Mouse (Mus musculus): ENCODE measurements at regions not wholly inside any gene's neighbourhood (a gene's known extent, or its start where the extent isn't known, plus 50 kb on each side); places are given as distances from the start of the nearest gene placed in this dataset.
"Not testable (repeated sequence)": the region's sequence is repeated elsewhere in the genome, so short reads cannot be mapped to it uniquely, and the experiment has no call there.

DNA sequence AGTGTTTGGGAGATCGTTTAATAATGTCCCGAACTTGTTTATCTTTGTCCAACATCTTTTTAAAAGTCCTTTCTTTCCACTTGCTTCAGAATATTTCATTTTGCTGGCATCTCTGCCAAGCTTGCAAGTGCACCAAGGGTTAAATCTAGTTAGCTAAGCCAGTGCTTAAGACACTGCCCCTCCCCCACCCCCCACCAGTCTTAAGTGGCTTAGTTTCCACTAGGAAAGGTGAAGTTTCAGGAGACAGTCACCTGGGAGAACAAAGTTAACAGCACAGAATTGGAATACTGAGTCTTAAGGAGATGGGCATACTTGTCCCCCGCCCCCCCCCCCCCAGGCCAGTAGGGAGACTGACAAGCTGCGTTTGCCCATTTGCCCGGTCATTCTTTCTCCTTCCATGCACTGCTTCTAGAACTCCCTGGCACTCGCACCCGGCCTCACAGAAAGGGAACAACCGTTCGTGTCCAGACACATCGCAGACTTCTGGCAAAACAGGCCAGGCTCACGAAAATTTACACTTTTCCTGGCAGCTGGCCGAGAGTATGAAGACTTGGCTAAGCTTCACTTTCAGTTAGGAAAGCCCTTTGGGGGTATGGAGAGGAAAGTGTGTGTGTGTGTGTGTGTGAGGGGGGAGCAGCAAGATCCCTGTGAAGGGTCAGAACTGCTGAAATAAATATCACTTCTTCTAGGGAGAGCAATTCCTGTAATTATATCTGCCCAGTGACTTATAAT, 219.2 kb downstream of the Bcl11a start:
- DNase-seq (ENCODE audit: low spot score): no peak

DNA sequence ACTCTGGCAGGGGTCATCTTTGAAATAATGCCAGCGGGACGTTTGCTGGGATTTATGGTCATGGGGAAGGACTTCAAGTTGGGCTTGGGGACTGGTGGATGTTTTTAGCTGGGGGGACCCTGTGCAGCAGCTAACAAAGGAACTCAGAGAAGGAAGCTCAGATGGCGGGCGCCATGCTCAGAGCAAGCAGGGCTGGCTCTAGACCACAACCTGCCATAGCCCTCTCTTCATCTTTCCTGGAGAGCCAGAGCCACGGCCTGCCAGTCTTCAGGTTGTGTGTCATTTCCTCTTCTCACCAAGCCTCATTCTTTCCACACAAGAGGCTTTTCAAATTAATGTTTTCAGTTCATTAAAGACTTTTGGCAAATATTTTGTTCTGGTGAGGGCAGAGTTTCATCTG, 219.9 kb downstream of the Bcl11a start:
- DNase-seq (ENCODE audit: low spot score): no peak

DNA sequence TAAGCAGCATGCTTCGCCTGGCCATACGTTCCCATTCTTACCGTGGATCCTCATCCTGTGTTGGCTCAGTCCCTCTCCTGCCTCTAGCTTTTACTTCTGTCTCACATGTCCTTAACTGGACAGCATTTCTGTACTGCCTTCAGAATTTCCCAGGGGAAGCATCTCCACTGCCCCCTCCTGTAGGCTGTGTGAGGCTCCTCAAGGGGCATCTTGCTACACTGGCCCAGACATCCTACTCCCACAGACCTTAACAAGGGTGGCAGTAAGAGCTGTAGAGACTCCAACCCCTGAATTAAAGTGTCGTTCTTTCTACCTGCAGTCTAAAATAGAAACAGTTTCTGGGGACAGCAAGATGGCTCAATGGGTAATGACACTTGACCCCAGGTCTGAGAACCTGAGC, 222.5 kb downstream of the Bcl11a start:
- DNase-seq (ENCODE audit: low spot score): no peak

DNA sequence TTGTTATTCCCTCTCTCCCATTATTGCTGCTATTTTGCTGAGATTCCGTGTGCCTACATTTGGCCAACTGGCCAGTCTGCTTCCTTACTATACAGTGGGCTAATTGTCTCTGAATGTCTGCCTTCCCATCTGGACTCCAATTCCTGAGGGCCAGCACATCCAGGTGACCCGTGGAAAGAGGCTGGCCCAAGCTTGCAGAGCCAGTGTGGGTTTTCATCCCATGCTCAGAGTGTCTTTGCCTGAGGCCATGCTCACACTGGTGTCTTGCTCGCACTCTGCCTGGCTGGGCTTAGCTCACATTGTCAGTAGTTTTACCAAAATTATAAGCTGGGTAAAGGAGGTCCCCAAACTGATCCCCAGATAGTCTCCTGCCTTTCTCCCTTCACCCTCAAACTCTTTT, 223.3 kb downstream of the Bcl11a start:
- DNase-seq (ENCODE audit: low spot score): no peak

DNA sequence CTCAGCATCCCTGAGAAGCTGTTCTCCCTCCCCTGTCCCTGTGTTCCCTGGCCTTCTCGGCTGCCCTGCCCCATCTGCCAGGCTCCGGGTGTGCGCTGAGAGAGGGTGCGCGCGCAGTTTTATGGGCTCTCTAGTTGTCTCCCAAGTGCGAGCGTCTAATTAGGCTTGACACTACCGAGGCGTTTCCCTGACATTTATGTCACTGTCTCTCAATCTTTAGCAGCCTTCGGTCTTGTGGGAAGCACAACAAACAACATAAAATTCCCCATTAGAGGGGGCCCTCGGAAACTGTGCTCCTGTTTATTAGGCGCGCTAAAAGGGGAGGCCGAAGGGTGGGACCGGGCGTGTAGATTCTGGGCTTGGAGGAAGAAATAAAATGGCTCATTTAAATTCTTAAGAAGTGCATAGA, 227.3 kb downstream of the Bcl11a start:
- DNase-seq (ENCODE audit: low spot score): peak; percentile 14

DNA sequence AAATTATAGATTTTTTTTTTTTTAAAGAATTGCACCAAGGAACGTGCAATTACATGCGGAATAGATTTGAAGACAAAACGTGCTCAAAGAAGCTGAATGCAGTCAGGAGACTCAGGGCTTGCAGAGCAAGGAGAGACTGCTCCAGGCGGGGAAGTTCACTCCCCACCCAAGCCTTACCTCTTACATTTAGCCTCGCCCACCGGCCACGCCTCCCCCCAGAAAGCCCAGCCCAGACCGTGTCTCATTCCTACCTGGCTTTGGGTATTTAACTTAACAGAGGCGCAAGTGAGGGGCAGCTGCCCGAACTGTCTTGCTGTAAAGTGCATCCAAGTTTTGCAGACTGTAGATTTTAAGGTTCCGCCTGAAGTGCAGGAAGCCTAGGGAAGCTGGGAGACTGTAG, 227.8 kb downstream of the Bcl11a start:
- DNase-seq (ENCODE audit: low spot score): peak; percentile 23

DNA sequence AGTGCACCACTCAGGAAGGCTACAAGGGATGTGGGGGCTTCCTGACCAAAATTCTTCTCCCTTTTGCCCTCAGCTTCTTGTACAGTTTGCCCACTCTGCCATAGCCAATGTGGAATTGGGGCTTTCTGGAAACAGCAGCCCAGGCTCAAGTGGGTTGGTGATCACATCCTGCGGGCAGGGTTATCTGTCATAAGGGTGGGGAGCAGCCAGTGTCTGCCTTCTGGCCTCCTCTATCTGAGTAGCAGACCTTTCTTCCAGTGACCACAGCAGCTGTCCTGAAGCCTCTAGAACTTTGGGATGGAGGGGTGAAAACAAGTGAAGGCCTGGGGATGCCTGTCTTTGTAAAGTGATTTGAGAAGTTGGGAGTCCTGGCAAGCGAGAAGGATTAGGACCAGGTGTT, 228.2 kb downstream of the Bcl11a start:
- DNase-seq (ENCODE audit: low spot score): no peak

DNA sequence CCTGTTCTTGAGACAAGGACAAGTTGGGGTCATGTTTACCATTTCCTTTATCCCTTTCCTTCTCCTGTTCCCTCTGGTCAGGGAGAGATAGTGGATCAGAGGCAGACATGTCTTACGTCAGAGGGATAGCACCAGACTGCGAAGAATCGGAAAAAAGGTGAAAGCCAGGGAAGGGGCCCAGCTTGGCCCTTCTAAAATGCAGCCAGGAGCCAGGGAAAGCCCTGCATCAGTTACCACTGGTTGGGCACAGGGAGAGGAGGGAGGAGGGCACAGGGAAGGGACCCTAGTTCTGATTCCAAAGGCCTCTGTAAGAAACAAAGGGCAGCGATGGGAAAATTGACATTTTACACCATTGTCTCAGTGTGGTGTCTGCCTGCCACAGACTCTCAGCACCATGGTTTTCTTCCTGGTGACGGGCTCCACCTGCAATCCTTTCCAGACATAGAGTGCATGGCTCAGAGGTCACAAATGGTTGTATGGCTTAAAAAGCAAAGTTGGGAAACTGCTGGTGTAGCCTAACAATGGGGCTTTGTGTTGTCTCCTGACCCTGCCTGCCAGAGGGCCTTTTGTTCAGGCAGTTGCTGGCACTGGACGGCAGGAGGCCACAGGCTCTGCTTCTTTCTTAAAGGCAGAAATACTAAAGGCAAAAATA, 229.9 kb downstream of the Bcl11a start:
- DNase-seq (ENCODE audit: low spot score): no peak

DNA sequence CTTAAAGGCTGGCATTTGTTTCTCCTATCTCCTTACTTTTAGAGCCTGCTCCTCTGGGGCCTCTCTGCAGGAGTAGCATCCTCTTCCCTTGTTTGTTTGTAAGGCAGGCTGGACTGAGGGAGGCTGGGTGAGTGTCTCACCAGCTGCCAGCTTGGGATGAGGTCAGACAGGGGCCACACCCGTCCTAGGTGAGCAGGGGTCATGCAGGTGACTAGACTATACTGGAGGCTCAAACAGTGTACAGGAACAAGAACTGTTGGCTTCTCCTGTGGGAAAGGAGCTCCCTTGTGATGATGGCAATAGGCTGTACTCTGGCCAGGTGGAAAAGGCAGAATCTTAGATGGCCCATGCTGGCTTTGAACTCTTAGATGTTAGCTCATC, 230.4 kb downstream of the Bcl11a start:
- no peak for DNase-seq (ENCODE audit: low spot score)

DNA sequence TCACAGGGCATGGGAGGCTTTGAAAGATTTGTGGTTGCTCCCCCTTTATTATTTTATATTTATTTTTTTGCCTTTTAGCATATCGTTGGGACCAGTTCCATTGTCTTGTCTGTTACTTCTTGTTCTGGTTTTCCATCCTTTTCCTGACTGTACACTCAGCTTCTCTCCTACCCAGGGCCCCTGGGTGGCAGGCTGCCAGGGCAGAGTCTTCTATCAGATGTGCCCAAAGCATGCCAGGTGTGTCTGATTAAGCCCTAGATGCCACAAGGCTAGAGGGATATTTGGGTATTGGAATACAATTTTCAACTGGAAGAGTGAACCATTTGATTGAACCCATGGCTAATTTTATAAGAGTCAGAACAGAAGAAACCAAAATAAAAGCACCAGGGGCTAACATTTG, 236.2 kb downstream of the Bcl11a start:
- DNase-seq (ENCODE audit: low spot score): no peak

DNA sequence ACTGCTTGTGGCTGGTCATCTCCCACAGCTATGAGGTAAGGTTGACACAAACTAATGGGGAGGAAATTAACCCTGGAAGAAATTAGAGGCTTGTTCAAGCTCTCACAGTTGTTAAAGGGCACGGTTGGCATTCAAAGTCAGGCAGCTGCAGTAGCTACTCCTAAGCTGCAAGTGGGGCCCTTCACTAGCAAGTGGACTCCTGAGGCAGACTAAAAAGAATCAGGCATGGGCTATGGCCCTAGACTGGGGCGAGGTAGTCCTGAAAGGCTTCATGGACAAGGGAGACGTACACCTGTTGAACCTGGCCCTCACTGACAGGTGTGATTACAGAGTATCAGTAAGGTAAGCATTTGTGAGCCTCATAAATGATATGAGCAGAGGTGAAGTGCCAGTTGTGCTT, 237.7 kb downstream of the Bcl11a start:
- no peak for DNase-seq (ENCODE audit: low spot score)

DNA sequence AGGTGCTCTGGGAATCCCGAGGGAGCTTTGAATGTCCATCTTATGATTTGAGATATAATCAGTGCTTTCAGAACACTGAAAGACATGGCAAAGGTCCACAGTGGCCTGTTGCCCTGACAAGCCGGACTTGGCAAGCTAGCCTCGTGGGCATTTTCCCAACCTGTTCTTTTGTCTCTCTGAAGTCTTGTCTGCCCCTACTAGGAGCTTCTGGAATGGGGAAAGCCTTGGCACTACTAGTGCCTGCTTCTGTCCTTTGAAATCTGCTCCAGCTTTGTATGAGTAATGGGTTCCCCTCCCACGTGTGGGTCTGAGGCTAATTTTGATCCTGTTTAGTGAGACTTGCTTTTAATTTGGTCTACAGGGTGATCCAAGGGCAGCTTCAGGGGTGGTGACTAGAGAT, 238.3 kb downstream of the Bcl11a start:
- DNase-seq (ENCODE audit: low spot score): no peak

DNA sequence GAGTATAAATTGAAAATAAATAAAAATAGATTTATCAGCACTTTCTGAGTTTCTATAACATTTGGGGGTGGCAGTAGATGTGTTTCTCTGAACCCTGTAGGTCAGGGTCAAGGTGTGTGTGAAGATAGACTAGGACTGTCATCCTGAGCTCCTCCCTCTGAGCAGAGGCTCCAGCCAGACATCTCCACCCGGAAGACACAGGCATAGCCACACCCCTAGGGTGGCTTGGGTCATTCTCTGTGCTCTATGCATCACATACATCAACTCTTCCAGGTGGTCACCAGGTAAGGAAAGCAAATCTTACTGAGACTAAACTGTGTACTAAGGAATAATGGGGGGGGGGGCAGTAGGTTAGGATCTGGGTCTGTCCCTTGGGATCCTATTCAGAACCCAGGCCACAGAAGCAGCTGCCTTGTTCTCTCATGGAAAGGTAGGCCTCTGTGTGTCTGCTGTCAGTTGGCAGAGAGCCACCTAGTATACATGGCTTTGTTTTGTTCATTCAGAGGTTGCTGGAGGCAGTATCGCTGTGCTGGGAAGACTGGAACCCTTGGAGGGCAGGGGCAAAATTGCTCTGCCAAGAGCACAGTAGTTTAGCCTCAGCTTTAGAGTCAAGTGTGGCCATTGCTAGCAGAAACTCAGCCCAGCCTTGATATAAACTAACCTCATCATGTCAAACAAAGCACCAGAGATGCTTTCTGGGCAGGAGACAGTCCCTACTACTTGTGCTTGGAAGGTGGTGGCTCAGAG, 240.3 kb downstream of the Bcl11a start:
- DNase-seq (ENCODE audit: low spot score): no peak

DNA sequence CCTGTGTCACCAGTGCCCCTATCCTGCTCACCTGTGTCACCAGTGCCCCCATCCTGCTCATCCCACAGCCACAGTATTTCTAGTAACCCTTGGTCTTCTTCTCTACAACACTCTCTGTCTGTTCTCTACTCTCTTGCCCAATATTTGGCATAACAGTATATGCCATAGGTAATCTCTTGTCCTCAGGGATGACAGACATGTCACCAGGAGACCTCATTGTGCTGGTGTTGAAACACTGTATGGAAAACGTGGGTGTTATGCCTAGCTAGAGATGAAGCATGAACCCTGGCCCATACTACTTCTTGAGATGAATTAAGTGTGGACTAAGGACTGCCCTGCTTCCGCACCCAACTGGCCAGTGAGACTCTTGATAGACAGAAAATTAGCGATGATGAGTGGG, 241.4 kb downstream of the Bcl11a start:
- no peak for DNase-seq (ENCODE audit: low spot score)

DNA sequence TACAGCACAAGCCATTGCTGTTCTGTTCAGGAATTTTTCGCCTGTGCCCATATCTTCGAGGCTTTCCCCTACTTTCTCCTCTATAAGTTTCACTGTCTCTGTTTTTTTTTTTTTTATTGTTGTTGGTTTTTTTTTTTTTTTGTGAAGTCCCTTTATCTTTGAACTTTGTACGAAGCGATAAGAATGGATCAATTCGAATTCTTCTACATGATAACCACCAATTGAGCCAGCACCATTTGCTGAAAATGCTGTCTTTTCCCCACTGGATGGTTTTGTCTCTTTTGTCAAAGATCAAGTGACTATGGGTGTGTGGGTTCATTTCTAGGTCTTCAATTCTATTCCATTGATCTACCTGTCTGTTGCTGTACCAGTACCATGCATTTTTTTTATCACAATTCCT, 244.6 kb downstream of the Bcl11a start:
- not testable (repeated sequence) for DNase-seq (ENCODE audit: low spot score)

DNA sequence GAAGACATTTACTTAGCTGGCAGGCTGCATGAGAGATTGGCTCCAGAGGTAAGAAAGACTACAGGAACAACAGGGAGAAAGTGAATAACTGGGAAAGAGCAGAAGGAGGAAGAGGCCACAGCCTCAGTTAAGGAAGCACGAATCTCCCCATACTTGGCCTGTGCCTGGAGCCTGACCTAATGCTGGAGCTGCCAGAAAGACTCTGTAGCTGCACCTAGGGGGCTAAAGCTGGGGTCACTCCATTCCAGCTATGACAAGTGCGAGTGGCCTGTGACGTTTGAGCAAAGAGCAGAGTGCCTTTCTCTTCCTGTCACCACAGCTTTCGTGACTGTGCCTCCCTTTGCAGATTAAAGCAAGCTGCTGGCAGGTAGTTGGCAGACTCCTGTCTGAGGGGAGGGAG, 250.6 kb downstream of the Bcl11a start:
- no peak for DNase-seq (ENCODE audit: low spot score)

DNA sequence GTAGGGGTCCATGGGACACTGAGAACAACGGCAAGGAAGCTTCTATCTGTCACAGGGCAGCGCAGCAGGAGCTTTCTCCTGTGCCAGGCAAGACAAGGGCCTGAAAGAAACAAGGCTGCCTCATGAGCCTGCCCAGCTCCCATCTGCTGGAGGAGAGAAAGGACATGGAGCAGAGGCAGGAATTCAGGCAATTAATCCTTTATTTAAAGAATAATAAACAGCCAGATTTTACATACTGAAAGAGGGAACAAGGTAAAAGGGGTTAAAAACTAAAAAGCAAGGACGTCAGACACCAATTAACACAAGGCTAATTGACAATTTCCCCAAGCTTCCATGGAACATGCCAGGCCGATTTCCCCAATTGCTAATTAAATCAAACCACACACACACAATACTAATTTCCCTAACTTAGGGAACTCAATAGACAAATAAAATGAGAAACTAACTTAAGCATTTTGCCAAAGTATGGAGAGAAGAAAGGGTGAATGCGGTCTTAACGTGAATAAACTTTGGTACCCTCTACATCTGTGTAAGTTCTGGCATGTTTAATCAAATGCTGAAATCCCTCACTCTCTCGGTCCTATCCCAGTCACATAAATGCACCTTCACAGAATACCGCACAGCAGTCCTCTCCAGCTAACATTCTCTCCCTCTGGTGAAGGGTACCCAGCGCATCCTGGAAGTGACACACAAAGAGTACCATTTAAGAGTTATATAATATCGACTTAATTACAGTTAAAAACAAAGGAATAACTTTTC, 252.7 kb downstream of the Bcl11a start:
- no peak for DNase-seq (ENCODE audit: low spot score)

DNA sequence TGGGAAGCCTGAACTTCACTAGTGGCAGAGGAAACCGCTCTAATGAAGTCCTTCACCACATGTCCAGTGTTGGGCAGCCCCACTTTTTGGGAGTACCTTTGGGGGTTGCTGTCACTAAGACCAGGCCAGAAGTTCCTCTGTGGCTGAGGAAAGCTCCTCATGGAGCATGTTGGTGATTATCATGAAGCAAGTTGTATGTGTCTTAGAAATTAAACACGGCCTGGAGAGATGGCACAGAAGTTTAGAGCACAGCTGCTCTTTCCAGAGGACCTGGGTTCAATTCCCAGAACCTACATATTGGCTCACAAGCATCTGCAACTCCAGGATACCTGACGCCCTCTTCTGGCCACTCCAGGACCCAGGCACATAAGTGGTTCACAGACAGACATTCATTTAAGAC, 254.4 kb downstream of the Bcl11a start:
- DNase-seq (ENCODE audit: low spot score): no peak

DNA sequence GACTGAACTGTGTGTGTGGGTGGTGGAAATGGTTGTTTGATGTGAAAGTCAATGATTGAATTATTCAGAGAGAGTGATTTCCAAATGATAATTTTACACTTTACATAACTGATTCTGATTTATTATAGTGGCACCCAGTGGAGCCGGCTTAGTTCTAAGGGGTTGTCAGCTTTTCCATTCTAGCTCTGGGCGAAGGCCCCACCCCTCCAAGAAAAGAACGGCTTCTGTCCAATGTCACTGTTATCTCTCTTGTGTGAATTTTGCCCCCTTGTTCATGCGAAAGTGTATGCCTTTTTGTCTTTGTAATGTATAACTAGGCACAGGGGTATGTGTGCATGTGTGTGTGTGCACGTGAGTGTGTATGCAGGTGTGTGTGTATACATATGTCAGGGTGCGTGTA, 255.3 kb downstream of the Bcl11a start:
- DNase-seq (ENCODE audit: low spot score): no peak

DNA sequence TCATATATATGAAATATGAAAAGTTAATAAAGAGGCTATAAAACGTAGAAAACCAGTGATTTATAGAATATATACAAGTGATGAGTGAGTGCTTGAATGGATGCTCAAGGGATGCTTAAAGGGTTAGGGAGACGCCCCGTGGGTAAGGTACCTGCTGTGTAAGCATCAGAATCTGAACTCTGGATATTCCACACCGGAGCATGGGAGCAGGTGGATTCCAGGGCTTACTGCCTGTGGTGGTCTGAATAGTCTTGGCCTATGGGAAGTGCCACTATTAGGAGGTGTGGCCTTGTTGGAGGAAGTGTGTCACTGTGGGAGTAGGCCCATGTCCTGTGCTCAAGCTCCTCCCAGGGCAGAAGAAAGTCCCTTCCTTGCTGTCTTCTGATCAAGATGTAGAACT, 257.4 kb downstream of the Bcl11a start:
- no peak for DNase-seq (ENCODE audit: low spot score)

DNA sequence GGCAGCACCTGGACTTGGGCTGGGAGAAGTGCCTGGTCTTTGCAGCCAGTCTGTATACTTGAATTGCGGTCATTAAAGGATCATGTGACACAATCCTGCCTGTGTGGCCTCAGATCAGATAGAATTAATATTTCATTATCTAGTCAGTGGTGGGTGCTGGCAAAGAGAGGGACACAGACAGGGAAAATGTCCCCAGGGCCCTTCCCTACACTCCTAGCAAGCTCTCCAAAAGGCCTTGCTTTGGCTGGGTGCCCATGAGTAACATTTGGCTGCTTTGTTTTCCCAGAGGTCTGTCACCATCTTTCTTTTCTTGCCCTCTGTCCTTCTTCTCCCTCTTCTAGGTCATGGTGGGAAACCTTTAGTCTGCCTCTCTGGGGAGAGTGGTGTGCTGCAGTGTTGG, 260.3 kb downstream of the Bcl11a start:
- DNase-seq (ENCODE audit: low spot score): no peak

DNA sequence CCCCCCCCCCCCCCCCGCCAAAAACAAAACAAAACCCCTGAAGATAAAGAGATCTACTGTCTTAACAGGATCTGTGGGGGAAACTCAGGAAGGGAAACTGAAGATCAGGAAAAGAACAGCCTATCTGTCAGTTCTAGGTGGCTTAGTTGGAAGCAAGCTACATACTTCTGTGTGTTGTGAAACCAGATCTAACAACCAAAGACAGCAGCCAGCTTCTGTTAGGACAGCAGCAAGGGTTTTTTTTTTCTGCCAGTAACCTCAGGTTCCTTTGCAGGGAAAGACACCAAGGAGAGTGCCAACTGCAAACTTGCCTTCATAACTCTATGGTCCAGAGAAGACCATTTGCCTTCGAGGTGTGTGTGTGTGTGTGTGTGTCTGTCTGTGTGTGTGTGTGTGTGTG, 261.2 kb downstream of the Bcl11a start:
- no peak for DNase-seq (ENCODE audit: low spot score)

DNA sequence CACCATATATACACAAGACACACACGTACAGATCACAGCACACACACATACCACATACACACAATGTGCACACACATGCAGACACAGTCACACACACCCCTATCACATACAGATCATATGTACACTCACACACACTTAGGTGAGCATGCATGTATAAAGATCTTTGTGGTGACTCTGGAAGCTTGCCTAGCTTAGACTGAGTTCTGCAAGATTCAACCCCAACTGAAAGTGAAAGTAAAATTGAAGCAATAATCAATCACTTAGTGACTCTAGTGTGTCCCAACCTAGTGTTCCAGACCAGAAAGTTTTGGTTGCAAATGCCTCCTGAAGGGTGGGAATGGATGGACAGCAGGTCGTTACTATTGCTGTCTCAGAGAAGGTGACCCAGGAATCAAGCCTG, 262.8 kb downstream of the Bcl11a start:
- no peak for DNase-seq (ENCODE audit: low spot score)

All from c-Kit-positive CD71-positive TER-119-positive erythroid progenitor cells, embryonic 14.5 days (primary cell).